Mouse (Mus musculus) urinary bladder, postnatal 4 days (tissue): ENCODE measurements at regions not wholly inside any gene's neighbourhood (a gene's known extent, or its start where the extent isn't known, plus 50 kb on each side); places are given as distances from the start of the nearest gene placed in this dataset.

Source experiments
- DNase-seq, 2 experiments: peaks; one replicate each; pipeline ENCODE4 v3.0.0; 2021 to 2022; ENCODE audit warnings: low spot score in 2 of 2

- DNase-seq: no peak
Observed at GRCm38 (mm10) chr5:74773558-74774429, 71.1 kb upstream of the Lnx1 start.

- no peak for DNase-seq
Observed at GRCm38 (mm10) chr5:74771121-74771520, 68.4 kb upstream of the Lnx1 start.

GRCm38 (mm10) chr5:74769023-74769422, 66.3 kb upstream of the Lnx1 start:
- DNase-seq: no peak

GRCm38 (mm10) chr5:74767993-74768392, 65.3 kb upstream of the Lnx1 start:
- DNase-seq: no peak

GRCm38 (mm10) chr5:74766211-74766610, 63.5 kb upstream of the Lnx1 start:
- DNase-seq: no peak

- no peak for DNase-seq
Observed at GRCm38 (mm10) chr5:74765061-74765767, 62.5 kb upstream of the Lnx1 start.

GRCm38 (mm10) chr5:74757557-74757956, 54.8 kb upstream of the Lnx1 start:
- DNase-seq: no peak

GRCm38 (mm10) chr5:74752961-74753360, 50.2 kb upstream of the Lnx1 start:
- DNase-seq: no peak
